Mouse (Mus musculus) midbrain, embryonic 12.5 days (tissue): ENCODE results near the gene Frs3. TPM values are rescaled to one million over a fixed set of nuclear protein-coding genes. Genes with fewer than 3 reads are reported as not detected.

Source experiments
- ATAC-seq: fragments of 200-750 bp; cut with Nextera tagmentation; 2 replicates; pipeline ENCODE4 v1.8.0; 2017; ENCODE audit warnings: low read depth, moderate TSS enrichment, moderate library complexity; ENCODE audit not compliant: low FRiP score
- H3K27ac ChIP-seq: fragments of 300-500 bp; sonication (generic); replicated peaks from 2 replicates; pipeline ENCODE4 v1.5.1; 2016; ENCODE audit warnings: mild to moderate bottlenecking
- H3K27me3 ChIP-seq: fragments of 300-500 bp; sonication (generic); 2 replicates; pipeline ENCODE4 v1.6.1; 2016; ENCODE audit warnings: mild to moderate bottlenecking
- H3K36me3 ChIP-seq: fragments of 300-500 bp; sonication (generic); 2 replicates; pipeline ENCODE4 v1.6.1; 2016
- H3K4me1 ChIP-seq: fragments of 300-500 bp; sonication (generic); 2 replicates; pipeline ENCODE4 v1.6.1; 2016
- H3K4me2 ChIP-seq: fragments of 300-500 bp; sonication (generic); replicated peaks from 2 replicates; pipeline ENCODE4 v1.6.1; 2016; ENCODE audit warnings: mild to moderate bottlenecking, moderate library complexity
- H3K4me3 ChIP-seq: fragments of 300-500 bp; sonication (generic); 2 replicates; pipeline ENCODE4 v1.5.1; 2016; ENCODE audit warnings: mild to moderate bottlenecking
- H3K9ac ChIP-seq: fragments of 300-500 bp; sonication (generic); replicated peaks from 2 replicates; pipeline ENCODE4 v1.6.1; 2016; ENCODE audit warnings: mild to moderate bottlenecking, moderate library complexity
- H3K9me3 ChIP-seq: fragments of 300-500 bp; sonication (generic); 2 replicates; pipeline ENCODE4 v1.6.1; 2016; ENCODE audit warnings: mild to moderate bottlenecking
- WGBS: fragments of 180-500 bp; shearing (Covaris S2); methylation state at CpG from one replicate; pipeline ENCODE4 v1.1.7; 2016; 5-methylcytosine and 5-hydroxymethylcytosine counted together
- polyA plus RNA-seq: library from polyadenylated mRNA; unstranded; fragments of >200 nt; fragmentation: Nextera tagmentation; extraction: Ambion mirVana; gene quantifications from 2 replicates; pipeline ENCODE4 v1.2.1, GENCODE M21; 2016

Frs3 gene
- polyA plus RNA-seq, 1 experiment from 2014 or later, result 18.8 TPM

DNA sequence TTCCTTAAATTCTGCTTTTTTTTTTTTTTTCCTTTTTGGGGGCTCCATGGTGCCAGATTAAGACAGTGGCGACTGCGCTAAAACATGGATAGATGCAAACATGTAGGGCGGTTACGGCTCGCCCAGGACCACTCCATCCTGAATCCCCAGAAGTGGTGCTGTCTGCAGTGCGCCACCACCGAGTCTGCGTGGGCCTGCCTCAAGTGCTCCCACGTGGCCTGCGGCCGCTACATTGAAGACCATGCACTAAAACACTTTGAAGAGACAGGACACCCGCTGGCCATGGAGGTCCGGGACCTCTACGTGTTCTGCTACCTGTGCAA, 16.9 kb upstream of the Frs3 start:
- H3K9me3 ChIP-seq, result no peaks in the 10 kb centered on the region
- 6% methylated on average over 14 of the region's 14 CpGs for WGBS
- ATAC-seq, result peak; percentile 38; the same call in 1 of the 2 replicates
- H3K27me3 ChIP-seq, result peaks cover 32% of the 10 kb centered on the region
- peaks cover 26% of the 10 kb centered on the region for H3K36me3 ChIP-seq
- no peak overlapping the region for H3K27ac ChIP-seq
- peak overlapping the region; percentile 53 for H3K4me2 ChIP-seq
- peaks cover 19% of the 10 kb centered on the region for H3K4me1 ChIP-seq
- peak overlapping the region; percentile 20; the same call in 1 of the 2 replicates for H3K9ac ChIP-seq
- H3K4me3 ChIP-seq, result peak overlapping the region; percentile 32

DNA sequence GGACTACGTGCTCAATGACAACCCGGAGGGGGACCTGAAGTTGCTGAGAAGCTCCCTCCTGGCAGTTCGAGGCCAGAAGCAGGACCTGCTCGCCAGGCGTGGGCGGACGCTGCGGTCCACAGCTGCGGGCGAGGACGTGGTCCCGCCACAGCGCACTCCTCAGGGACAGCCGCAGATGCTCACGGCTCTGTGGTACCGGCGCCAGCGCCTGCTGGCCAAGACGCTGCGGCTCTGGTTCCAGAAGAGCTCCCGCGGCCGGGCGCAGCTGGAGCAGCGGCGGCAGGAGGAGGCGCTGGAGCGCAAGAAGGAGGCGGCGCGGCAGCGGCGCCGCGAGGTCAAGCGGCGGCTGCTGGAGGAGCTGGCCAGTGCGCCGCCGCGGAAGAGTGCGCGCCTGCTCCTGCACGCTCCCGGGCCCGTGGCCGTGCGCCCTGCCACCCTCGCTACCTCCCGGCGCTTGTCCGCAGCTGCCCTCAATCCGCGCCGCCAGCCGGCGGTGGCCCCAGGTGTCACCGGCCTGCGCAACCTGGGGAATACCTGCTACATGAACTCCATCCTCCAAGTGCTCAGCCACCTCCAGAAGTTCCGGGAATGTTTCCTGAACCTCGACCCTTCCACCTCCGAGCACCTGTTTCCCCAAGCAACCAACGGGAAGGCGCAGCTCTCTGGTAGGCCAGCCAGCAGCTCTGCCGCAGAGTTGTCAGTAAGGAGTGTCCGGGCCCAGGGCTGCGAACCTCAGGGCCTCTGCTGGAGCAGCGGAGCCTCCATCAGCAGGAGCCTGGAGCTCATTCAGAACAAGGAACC, 16.3 kb upstream of the Frs3 start:
- peaks cover 26% of the 10 kb centered on the region for H3K36me3 ChIP-seq
- peaks cover 32% of the 10 kb centered on the region for H3K27me3 ChIP-seq
- peak; percentile 77 for ATAC-seq
- H3K9me3 ChIP-seq, result no peaks in the 10 kb centered on the region
- peaks cover 19% of the 10 kb centered on the region for H3K4me1 ChIP-seq
- H3K4me3 ChIP-seq, result peak overlapping the region; percentile 32
- peak overlapping the region; percentile 20 for H3K9ac ChIP-seq
- H3K27ac ChIP-seq, result no peak overlapping the region
- H3K4me2 ChIP-seq, result peak overlapping the region; percentile 53
- WGBS, result 4% methylated on average over 67 of the region's 68 CpGs

DNA sequence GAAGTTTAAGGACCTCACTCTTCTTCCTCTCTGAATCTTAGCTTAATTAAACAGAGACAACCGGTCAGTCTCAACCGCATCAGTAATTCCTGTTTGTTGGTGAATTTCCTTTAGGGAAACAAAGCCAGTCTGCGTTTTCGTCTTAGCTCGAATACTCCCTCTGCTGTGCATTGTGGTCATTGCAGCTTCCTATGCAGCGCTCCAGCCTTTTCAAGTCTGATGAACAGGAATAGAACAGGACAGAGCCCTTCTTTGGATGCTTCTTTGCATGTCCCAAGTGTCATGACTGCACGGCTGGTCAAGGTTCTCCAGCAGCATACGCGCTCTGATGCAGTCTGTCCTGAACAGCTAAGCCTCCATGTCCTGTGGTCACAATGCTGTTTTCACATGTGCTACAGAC, 12.2 kb upstream of the Frs3 start:
- no peak overlapping the region for H3K9ac ChIP-seq
- H3K4me3 ChIP-seq, result no peak overlapping the region
- H3K4me2 ChIP-seq, result no peak overlapping the region
- H3K9me3 ChIP-seq, result no peaks in the 10 kb centered on the region
- H3K36me3 ChIP-seq, result peaks cover 61% of the 10 kb centered on the region
- peaks cover 18% of the 10 kb centered on the region for H3K27me3 ChIP-seq
- H3K27ac ChIP-seq, result no peak overlapping the region
- peaks cover 14% of the 10 kb centered on the region for H3K4me1 ChIP-seq
- WGBS, result 21% methylated on average over 9 of the region's 9 CpGs
- no peak for ATAC-seq

DNA sequence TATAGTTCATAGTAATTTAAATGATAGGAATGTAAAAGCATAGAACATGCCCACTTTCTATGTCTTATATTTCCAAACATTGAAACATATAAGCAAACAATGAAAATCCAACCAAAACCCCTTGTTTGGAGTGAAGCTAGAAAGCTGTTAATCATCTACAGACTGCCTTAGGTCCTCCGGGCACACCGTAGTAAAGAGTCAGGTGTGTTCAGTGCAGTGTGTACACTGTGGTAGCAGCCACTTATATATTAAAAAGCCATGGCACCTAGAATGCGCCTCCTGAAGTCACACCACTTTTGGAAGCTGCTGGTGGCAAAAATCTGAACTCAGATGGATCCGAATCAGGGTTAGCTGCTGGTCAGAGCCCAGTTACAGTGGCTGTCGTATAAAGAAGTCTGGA, 10.6 kb upstream of the Frs3 start:
- no peak overlapping the region for H3K27ac ChIP-seq
- no peak for ATAC-seq
- no peaks in the 10 kb centered on the region for H3K9me3 ChIP-seq
- no peaks in the 10 kb centered on the region for H3K4me1 ChIP-seq
- H3K36me3 ChIP-seq, result peaks cover 72% of the 10 kb centered on the region
- WGBS, result 93% methylated on average over 5 of the region's 5 CpGs
- peaks cover 5% of the 10 kb centered on the region for H3K27me3 ChIP-seq
- no peak overlapping the region for H3K4me3 ChIP-seq
- H3K9ac ChIP-seq, result no peak overlapping the region
- no peak overlapping the region for H3K4me2 ChIP-seq

DNA sequence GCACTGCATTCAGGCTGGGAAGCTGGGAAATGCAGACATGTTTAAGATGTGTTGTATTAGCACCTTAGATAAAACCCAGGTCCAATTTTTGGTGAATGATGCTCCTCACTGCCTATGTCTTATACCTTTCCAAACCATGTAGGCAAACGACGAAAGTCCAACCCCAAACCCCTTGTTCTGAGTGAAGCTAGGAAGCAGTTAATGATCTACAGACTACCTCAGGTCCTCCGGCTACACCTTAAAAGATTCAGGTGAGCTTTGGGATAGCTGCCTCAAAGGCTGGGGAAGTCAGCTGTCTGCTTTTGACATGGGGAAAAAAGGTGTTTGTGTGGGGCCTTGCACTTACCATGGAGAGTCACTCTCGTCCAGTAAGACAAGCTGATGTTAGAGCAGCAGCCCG, 10.1 kb upstream of the Frs3 start:
- Histone ChIP-seq H3K9me3 (no peaks in the 10 kb centered on the region), H3K4me1 (no peaks in the 10 kb centered on the region), H3K9ac (no peak overlapping the region), H3K4me2 (no peak overlapping the region), H3K27ac (no peak overlapping the region), H3K4me3 (no peak overlapping the region), H3K36me3 (peaks cover 69% of the 10 kb centered on the region), H3K27me3 (no peaks in the 10 kb centered on the region)
- no peak for ATAC-seq
- 85% methylated on average over 5 of the region's 5 CpGs for WGBS

DNA sequence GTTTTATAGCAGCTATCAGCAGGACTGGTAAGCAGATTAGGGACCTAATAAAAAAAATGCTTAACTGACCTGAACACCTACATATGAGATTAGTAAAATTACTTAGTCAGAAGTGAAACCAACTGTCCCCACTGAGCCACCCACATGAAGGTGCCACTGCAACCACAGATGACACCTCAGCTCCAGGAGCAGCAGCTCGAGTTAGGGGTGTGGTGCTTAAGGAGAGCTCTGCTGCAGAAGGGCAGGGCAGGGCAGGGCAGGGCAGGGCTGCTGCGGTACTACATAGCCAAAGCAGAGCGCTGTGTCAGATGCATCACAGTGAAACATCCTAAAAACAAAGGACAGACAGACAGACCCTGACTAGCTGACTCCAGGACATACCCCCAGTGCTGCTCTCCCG, 6.0 kb upstream of the Frs3 start:
- 89% methylated on average over 4 of the region's 4 CpGs for WGBS
- Histone ChIP-seq H3K27me3 (no peaks in the 10 kb centered on the region), H3K4me2 (no peak overlapping the region), H3K36me3 (peaks cover 65% of the 10 kb centered on the region), H3K27ac (no peak overlapping the region), H3K9ac (no peak overlapping the region), H3K4me3 (no peak overlapping the region), H3K4me1 (peaks cover 12% of the 10 kb centered on the region), H3K9me3 (no peaks in the 10 kb centered on the region)
- ATAC-seq, result no peak

DNA sequence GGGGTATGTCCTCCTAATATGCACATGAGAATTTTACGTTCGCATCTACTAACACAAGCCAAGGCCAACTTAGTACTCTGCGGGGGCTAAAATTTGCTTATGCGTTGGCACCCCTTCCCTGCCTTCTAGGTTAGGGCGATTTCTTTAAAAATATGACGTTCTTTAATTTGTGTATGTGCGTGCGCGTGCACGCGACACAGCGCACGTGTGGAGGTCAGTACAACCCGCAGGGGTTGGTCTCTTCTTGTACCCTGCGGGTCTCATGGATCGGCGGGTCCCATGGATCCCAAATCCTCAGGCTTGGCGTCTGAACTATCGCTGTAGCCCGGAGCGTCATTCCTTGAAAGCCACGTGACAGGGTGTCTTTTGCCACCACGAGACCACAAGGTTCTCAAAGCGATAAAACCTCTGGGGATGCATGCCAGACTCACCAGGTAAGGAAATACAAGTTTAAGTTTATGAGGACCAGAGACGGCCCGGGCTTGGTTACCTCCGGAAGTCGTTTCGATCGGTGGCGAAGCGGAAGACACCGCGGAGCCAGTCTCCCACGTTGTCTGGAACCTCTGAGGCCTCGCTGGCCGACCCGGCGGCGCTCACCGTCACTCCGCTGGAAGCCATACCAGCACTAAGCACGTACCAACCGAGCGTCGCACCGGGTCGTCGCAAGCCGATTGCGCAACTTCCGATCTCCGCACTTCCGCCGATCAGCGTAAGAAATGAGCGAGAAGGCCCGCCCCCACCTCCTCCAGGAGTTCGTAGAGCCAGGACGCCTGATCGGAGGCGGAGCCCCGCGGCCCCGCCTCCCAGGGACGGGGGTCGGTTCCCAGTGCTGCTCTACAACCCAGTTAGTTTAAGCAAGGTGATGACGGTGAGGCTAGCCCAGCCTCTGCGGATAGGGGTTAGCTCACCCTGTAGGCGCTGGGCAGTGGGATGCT, 1.2 kb upstream of the Frs3 start:
- ATAC-seq, result peak; percentile 92
- H3K27me3 ChIP-seq, result peaks cover 15% of the 10 kb centered on the region
- peaks cover 19% of the 10 kb centered on the region for H3K36me3 ChIP-seq
- peak overlapping the region; percentile 83 for H3K4me3 ChIP-seq
- peaks cover 30% of the 10 kb centered on the region for H3K4me1 ChIP-seq
- peak overlapping the region; percentile 91 for H3K9ac ChIP-seq
- H3K27ac ChIP-seq, result peak overlapping the region; percentile 85
- no peaks in the 10 kb centered on the region for H3K9me3 ChIP-seq
- peak overlapping the region; percentile 96 for H3K4me2 ChIP-seq
- 1% methylated on average over 70 of the region's 70 CpGs for WGBS

DNA sequence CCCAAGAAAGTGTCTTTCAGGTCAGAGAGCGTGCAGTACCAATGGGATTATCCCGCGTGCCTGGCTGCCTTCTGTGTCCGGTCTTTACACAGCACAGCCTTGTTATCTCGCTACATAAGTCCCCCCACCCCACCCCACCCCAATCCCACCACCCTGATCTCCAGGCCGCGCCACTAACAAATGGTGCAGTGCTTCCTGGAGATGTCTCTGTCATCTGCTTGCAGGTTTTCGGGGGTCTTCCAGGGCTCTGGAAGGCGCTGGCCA, 554 bp upstream of the Frs3 start, which contains the start of gene Tomm6:
Gene Tomm6, minus strand, starts transcription at position 43 of the 264 bp plus-strand sequence.
- peak within 1 kb of the TSS; percentile 85 for H3K27ac ChIP-seq
- H3K36me3 ChIP-seq, result peaks cover 13% of the 10 kb centered on the region
- peaks cover 16% of the 10 kb centered on the region for H3K27me3 ChIP-seq
- H3K4me1 ChIP-seq, result peaks cover 30% of the 10 kb centered on the region
- no peak for ATAC-seq
- WGBS, result under 1% methylated on average over 9 of the region's 9 CpGs
- H3K4me3 ChIP-seq, result peak within 1 kb of the TSS; percentile 83
- no peaks in the 10 kb centered on the region for H3K9me3 ChIP-seq
- peak within 1 kb of the TSS; percentile 91 for H3K9ac ChIP-seq
- peak within 1 kb of the TSS; percentile 96 for H3K4me2 ChIP-seq

DNA sequence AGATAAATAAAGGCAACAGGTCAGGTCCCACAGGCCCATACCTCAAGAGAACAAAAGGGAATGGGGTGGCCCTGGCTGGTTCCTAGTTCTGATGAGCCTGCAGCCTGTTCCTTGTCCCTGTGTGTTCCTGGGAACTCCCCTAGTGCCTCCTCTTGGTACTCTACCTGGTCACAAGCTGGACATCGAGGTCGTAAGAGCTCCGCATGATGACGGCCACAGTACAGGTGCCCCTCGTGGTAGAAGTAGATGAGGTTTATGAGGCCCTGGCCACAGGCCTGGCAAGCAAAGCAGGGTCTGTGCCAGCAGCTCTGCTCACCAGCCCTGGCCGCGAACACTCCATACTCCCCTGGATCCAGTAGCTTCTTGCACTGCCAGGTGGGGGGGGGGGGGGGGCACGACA, 1.1 kb downstream of the Frs3 start:
- WGBS, result 86% methylated on average over 8 of the region's 8 CpGs
- Histone ChIP-seq H3K36me3 (0 out of 2 replicates have a peak, but pooled peaks cover 2% of the 10 kb centered on the region), H3K9me3 (no peaks in the 10 kb centered on the region), H3K4me3 (peak overlapping the region; percentile 83; the same call in 1 of the 2 replicates), H3K27me3 (peaks cover 22% of the 10 kb centered on the region), H3K4me1 (peaks cover 38% of the 10 kb centered on the region), H3K27ac (no peak overlapping the region), H3K9ac (0 out of 2 replicates have a peak overlapping the region, but pooled peaks have one; percentile 91), H3K4me2 (peak overlapping the region; percentile 96)
- ATAC-seq, result no peak

DNA sequence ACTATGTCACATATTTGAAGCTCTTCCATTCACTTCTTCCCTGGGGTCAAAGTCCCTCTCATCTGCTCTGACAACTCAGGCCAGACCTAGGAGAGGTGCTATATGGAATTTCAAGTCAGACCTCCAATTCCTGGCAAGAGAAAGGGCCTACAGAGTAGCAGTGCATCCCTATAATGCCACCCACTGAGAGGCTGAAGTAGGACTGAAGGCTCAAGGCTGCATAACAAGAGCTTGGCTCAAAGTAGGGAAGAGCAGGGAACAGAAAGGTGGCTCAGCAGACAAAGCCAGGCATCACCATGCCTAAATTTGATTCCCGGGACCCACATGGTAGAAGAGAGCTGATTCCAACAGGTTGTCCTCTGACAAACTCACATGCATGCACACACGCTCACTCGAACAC, 2.8 kb downstream of the Frs3 start:
- Histone ChIP-seq H3K9ac (no peak overlapping the region), H3K36me3 (no peaks in the 10 kb centered on the region), H3K27ac (no peak overlapping the region), H3K9me3 (no peaks in the 10 kb centered on the region), H3K4me1 (peaks cover 41% of the 10 kb centered on the region), H3K27me3 (peaks cover 22% of the 10 kb centered on the region), H3K4me2 (no peak overlapping the region), H3K4me3 (no peak overlapping the region)
- no peak for ATAC-seq
- WGBS, result 91% methylated on average over 3 of the region's 3 CpGs

DNA sequence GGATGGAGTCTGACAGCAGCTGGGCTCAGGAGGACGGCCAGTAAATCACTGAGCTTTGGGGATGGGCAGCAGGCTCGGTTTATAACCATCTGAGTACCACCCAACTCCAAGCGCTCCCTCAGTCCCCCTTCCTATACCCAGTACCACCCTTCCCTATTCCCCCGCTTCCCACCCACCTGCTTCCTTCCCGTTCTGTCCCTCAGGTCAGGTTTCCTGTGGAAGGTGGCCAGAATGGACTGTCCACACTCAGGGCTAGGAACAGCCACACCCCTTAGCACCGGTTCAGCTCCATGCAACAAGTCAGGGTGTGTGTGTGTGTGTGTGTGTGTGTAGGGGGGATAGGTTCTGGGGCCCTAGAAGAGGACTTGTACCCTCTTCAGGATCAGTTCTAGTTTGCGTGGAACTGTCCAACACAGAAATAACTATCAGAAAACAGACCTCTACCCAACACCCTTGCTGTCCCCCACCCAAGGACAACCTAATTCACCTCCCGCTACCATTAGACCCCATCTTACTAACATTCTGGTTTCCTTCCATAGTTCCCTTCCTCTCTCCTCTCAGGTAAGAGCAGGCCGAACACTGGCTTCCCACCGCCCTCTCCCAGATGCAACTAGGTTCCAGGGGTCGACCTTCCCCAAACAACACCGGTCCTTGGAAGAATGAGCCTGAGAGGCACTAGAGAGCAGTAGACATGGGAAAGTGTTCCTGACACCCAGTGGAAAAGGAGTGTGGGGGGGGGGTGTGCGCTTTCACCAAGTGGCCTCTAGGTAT, 5.0 kb downstream of the Frs3 start:
- peak overlapping the region; percentile 86 for H3K9ac ChIP-seq
- 32% methylated on average over 13 of the region's 13 CpGs for WGBS
- no peak overlapping the region for H3K27ac ChIP-seq
- H3K9me3 ChIP-seq, result no peaks in the 10 kb centered on the region
- H3K4me1 ChIP-seq, result peaks cover 27% of the 10 kb centered on the region
- H3K27me3 ChIP-seq, result peaks cover 22% of the 10 kb centered on the region
- H3K36me3 ChIP-seq, result 0 out of 2 replicates have a peak, but pooled peaks cover 8% of the 10 kb centered on the region
- H3K4me3 ChIP-seq, result peak overlapping the region; percentile 73
- no peak; the same call in 1 of the 2 replicates for ATAC-seq
- H3K4me2 ChIP-seq, result peak overlapping the region; percentile 78

DNA sequence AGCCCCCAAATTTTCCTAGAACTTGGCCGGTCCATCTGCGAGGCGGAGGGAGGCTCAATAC, 5.4 kb downstream of the Frs3 start, which contains the start of gene Gm21981:
Gene Gm21981, minus strand, starts transcription at position 14 of the 61 bp plus-strand sequence.
- Histone ChIP-seq H3K4me3 (peak within 1 kb of the TSS; percentile 73), H3K9me3 (no peaks in the 10 kb centered on the region), H3K9ac (peak within 1 kb of the TSS; percentile 86), H3K27ac (peak within 1 kb of the TSS; percentile 75), H3K36me3 (0 out of 2 replicates have a peak, but pooled peaks cover 10% of the 10 kb centered on the region), H3K4me1 (peaks cover 23% of the 10 kb centered on the region), H3K27me3 (peaks cover 22% of the 10 kb centered on the region), H3K4me2 (peak within 1 kb of the TSS; percentile 78)
- WGBS, result 0% methylated on average over 3 of the region's 3 CpGs
- ATAC-seq, result no peak
